Mouse (Mus musculus) CD4-positive, CD25-positive, alpha-beta regulatory T cell, adult 4 months (primary cell): ENCODE data around the gene Map1a. TPM values are rescaled to one million over a fixed set of nuclear protein-coding genes. Genes with fewer than 3 reads are reported as not detected.

Experiments used
- ATAC-seq: one replicate; pipeline ENCODE4 v1.8.0; 2017
- polyA plus RNA-seq, 2 experiments: library from polyadenylated mRNA; unstranded; fragments of 100-300 nt; shearing (Covaris generic); gene quantifications; one replicate each; pipeline ENCODE4 v1.2.1; 2017

The Map1a gene
- polyA plus RNA-seq, 2 experiments from 2014 or later = 0.03 to 0.09 TPM

- ATAC-seq = no peak
Observed at GRCm38 (mm10) chr2:121316278-121316677, 26.9 kb downstream of the Map1a start.

- ATAC-seq = no peak
Observed at GRCm38 (mm10) chr2:121323041-121323440, 33.6 kb downstream of the Map1a start.

GRCm38 (mm10) chr2:121323693-121324470, 34.5 kb downstream of the Map1a start:
- no peak for ATAC-seq

GRCm38 (mm10) chr2:121329492-121329891, 40.1 kb downstream of the Map1a start:
- ATAC-seq = no peak

- no peak for ATAC-seq
Observed at GRCm38 (mm10) chr2:121339057-121339456, 49.7 kb downstream of the Map1a start.

- ATAC-seq = no peak
Observed at GRCm38 (mm10) chr2:121353156-121353555, 63.8 kb downstream of the Map1a start.

GRCm38 (mm10) chr2:121354378-121354777, 65.0 kb downstream of the Map1a start:
- no peak for ATAC-seq

- peak; percentile 99 for ATAC-seq
Observed at GRCm38 (mm10) chr2:121354820-121355592, 65.6 kb downstream of the Map1a start, which contains the start of gene Ppip5k1. Ppip5k1 (minus strand) TSS chr2:121355396.

- no peak for ATAC-seq
Observed at GRCm38 (mm10) chr2:121357494-121357893, 68.1 kb downstream of the Map1a start, which contains the start of gene Ckmt1. Ckmt1 (plus strand) TSS chr2:121357714.

- no peak for ATAC-seq
Observed at GRCm38 (mm10) chr2:121357961-121358360, 68.6 kb downstream of the Map1a start.

GRCm38 (mm10) chr2:121358381-121358780, 69.0 kb downstream of the Map1a start:
- no peak for ATAC-seq

GRCm38 (mm10) chr2:121359461-121359860, 70.1 kb downstream of the Map1a start:
- ATAC-seq = no peak

Other genes with a start within 250 kb of the Map1a start
- not detected for gene Tgm5, start 203.8 kb upstream of the Map1a start, polyA plus RNA-seq
- gene Tgm7, start 179.8 kb upstream of the Map1a start, polyA plus RNA-seq = under 1 TPM in 1 of 2 experiments, not detected in 1; 0.30 TPM
- 10 to 100 TPM; 15.3 to 25.7 TPM for gene Adal, start 149.2 kb upstream of the Map1a start, polyA plus RNA-seq
- 10 to 100 TPM in 1 of 2 experiments, 1 to 10 TPM in 1; 6.7 to 12.3 TPM for gene Lcmt2, start 148.9 kb upstream of the Map1a start, polyA plus RNA-seq
- gene Tubgcp4, start 118.9 kb upstream of the Map1a start, polyA plus RNA-seq = 100 to 1,000 TPM in 1 of 2 experiments, 10 to 100 TPM in 1; 92.2 to 131 TPM
- 10 to 100 TPM; 30.4 to 44.1 TPM for gene Zscan29, start 118.5 kb upstream of the Map1a start, polyA plus RNA-seq
- gene Trp53bp1, start 18.2 kb upstream of the Map1a start, polyA plus RNA-seq = 10 to 100 TPM; 31.6 to 38.7 TPM
- 1 to 10 TPM; 6.8 to 9.5 TPM for gene Ppip5k1, start 65.8 kb downstream of the Map1a start, polyA plus RNA-seq
- not detected for gene Ckmt1, start 68.1 kb downstream of the Map1a start, polyA plus RNA-seq
- under 1 TPM; 0.10 to 0.35 TPM for gene Strc, start 97.6 kb downstream of the Map1a start, polyA plus RNA-seq
- 100 to 1,000 TPM; 665 to 860 TPM for gene Pdia3, start 124.2 kb downstream of the Map1a start, polyA plus RNA-seq
- gene Catsper2, start 124.2 kb downstream of the Map1a start, polyA plus RNA-seq = 1 to 10 TPM; 2.3 to 3.4 TPM
- 1 to 10 TPM; 1.6 to 1.7 TPM for gene Ell3, start 154.7 kb downstream of the Map1a start, polyA plus RNA-seq
- 100 to 1,000 TPM; 677 to 841 TPM for gene Serf2, start 159.6 kb downstream of the Map1a start, polyA plus RNA-seq
- 100 to 1,000 TPM; 114 to 126 TPM for gene Hypk, start 163.7 kb downstream of the Map1a start, polyA plus RNA-seq
- gene Serinc4, start 167.2 kb downstream of the Map1a start, polyA plus RNA-seq = under 1 TPM in 1 of 2 experiments, not detected in 1; 0.33 TPM
- gene Mfap1b, start 184.5 kb downstream of the Map1a start, polyA plus RNA-seq = 10 to 100 TPM; 88.2 to 89.2 TPM
- 10 to 100 TPM; 28.6 to 43.0 TPM for gene Mfap1a, start 217.1 kb downstream of the Map1a start, polyA plus RNA-seq
- gene Wdr76, start 217.1 kb downstream of the Map1a start, polyA plus RNA-seq = 10 to 100 TPM in 1 of 2 experiments, 1 to 10 TPM in 1; 7.2 to 11.2 TPM